Mouse (Mus musculus): Measurements from ENCODE around the gene Ctrb1. TPM values are rescaled to one million over a fixed set of nuclear protein-coding genes. Genes with fewer than 3 reads are reported as not detected.
A peak's percentile ranks its signal among the peaks of the same experiment; 100 is the strongest.

The Ctrb1 gene
- polyA plus RNA-seq, 1 experiment from 2014 or later: not detected

DNA sequence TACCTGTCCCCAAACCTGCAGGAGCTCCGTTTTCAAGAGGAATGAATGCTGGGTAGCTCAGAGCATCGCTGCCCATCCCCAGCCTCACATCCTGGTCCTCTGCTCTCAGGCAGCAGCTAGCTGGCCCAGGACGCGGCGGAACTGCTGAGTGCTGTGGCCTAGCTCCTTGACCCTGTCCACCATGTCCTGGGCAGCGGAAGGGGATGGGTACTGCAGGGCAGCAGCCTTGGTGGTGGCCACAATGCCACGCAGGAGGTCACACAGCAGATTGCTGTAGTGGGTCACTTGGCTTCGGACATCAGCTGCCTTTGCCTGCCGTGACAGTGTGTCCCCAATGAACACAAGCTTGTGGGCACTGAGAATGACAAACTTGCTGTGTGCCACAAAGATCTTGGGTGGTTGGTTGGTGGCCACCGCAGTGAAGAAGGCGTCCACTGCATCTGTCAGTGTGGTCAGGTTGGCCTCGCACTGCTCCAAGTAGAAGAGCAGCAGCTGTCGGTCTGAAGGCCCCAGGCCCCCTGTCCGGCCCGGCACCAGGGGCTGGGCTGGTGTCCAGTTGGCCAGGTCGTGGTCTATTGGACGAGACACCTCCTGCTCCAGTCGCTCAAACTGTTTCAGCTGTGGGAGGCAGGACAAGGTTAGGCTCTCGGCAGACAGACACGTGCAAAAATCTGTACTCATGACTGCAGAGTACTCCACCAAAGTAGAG lies 20.1 kb upstream of the Ctrb1 start:
- no peaks in the 10 kb centered on the region for H3K4me1 ChIP-seq (ENCODE audit: insufficient read depth, low read depth, low read length)
- no peak for ATAC-seq
- H3K9me3 ChIP-seq (ENCODE audit: low read length): no peaks in the 10 kb centered on the region
- no peak overlapping the region for H3K9ac ChIP-seq (replicated peaks; ENCODE audit: low read depth)
- peaks cover 22% of the 10 kb centered on the region for H3K36me3 ChIP-seq (ENCODE audit: insufficient read depth, low read length)
- no peak for DNase-seq (ENCODE audit: low spot score)
- H3K4me3 ChIP-seq (ENCODE audit: low read depth, low read length): no peak overlapping the region
- TF ChIP-seq CTCF (IDR thresholded peaks at IDR 0.05) (no peak), EP300 (IDR thresholded peaks at IDR 0.05) (no peak)
- H3K27ac ChIP-seq (ENCODE audit: low read length): no peak overlapping the region
- H3K4me2 ChIP-seq (replicated peaks; ENCODE audit: low read depth, low read length): no peak overlapping the region
- H3K27me3 ChIP-seq (replicated peaks; ENCODE audit: insufficient read depth, low read length): no peaks in the 10 kb centered on the region
- 87% methylated on average over 20 of the region's 20 CpGs for WGBS

DNA sequence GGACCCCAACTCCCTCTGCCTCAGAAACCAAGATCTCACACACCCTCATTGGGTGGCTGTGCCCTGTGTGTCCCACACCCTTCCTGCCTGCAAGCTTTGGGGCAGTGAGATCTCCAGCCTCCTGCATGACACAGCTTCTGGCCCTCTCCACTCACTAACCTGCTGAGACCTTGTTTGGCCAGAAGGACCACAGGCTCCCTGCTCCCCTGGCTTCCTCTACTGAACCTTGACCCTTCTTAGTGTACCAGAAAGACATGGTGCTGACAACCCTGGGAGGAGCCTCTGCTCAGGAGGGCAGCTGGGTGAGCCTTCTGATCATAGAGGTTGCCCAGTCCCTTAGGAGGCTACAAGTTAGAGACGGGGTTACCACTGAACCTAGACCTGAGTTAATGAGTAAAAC lies 18.4 kb upstream of the Ctrb1 start:
- 100% methylated on average over 1 of the region's 1 CpGs for WGBS
- DNase-seq (ENCODE audit: low spot score) (no peak), ATAC-seq (no peak)
- TF ChIP-seq EP300 (IDR thresholded peaks at IDR 0.05): no peak
- TF ChIP-seq CTCF (IDR thresholded peaks at IDR 0.05): no peak
- Histone ChIP-seq H3K9ac (replicated peaks; ENCODE audit: low read depth) (no peak overlapping the region), H3K27ac (ENCODE audit: low read length) (no peak overlapping the region), H3K4me3 (ENCODE audit: low read depth, low read length) (no peak overlapping the region), H3K36me3 (ENCODE audit: insufficient read depth, low read length) (peaks cover 15% of the 10 kb centered on the region), H3K4me1 (ENCODE audit: insufficient read depth, low read depth, low read length) (peaks cover 3% of the 10 kb centered on the region; the same call in 1 of the 2 replicates), H3K4me2 (replicated peaks; ENCODE audit: low read depth, low read length) (no peak overlapping the region), H3K9me3 (ENCODE audit: low read length) (no peaks in the 10 kb centered on the region), H3K27me3 (replicated peaks; ENCODE audit: insufficient read depth, low read length) (no peaks in the 10 kb centered on the region)

DNA sequence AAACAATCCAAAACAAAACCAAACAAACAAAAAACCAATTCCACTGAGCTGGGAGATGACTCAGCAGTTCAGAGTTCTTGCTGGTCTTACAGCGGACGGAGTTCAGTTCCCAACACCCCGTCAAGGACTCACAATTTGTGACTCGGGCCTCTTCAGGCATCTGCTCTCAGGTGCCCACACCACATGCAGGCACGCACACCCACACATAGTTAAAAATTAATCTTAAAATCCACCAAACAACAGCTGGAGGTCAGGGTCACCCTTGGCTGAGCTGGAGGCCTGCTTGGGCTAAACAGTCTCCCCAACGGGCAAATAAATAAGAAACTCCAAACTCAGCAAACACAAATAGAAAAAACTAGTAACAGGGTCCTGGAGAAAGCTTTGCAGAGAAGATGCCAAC lies 17.5 kb upstream of the Ctrb1 start:
- H3K27ac ChIP-seq (ENCODE audit: low read length): no peak overlapping the region
- H3K9ac ChIP-seq (replicated peaks; ENCODE audit: low read depth): no peak overlapping the region
- H3K4me3 ChIP-seq (ENCODE audit: low read depth, low read length): no peak overlapping the region
- H3K36me3 ChIP-seq (ENCODE audit: insufficient read depth, low read length): peaks cover 15% of the 10 kb centered on the region
- ATAC-seq (no peak), DNase-seq (ENCODE audit: low spot score) (no peak)
- no peak overlapping the region for H3K4me2 ChIP-seq (replicated peaks; ENCODE audit: low read depth, low read length)
- H3K4me1 ChIP-seq (ENCODE audit: insufficient read depth, low read depth, low read length): peaks cover 3% of the 10 kb centered on the region; the same call in 1 of the 2 replicates
- H3K27me3 ChIP-seq (replicated peaks; ENCODE audit: insufficient read depth, low read length): no peaks in the 10 kb centered on the region
- no peaks in the 10 kb centered on the region for H3K9me3 ChIP-seq (ENCODE audit: low read length)
- WGBS: 63% methylated on average over 6 of the region's 6 CpGs
- TF ChIP-seq EP300 (IDR thresholded peaks at IDR 0.05) (no peak), CTCF (IDR thresholded peaks at IDR 0.05) (no peak)

DNA sequence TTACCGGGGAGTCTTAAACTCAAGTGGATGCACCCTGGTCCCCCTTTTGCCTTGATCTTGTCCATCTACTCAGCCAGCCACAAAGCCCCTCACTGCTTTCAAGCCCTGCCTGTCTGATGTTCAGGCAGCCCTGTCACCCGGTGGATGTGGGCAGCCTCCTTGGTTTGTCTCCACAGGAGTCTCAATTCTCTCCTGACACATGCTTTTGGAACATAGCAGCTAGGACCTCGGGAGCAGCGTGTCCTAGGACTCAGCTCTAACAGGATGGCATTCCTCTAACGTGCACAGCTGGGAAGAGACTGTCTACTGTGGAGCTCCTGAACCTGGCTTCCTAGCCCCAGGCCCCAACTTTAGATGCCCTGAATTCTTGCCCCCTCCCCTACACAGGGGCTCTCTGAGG lies 14.9 kb upstream of the Ctrb1 start:
- no peaks in the 10 kb centered on the region for H3K27me3 ChIP-seq (replicated peaks; ENCODE audit: insufficient read depth, low read length)
- TF ChIP-seq EP300 (IDR thresholded peaks at IDR 0.05) (no peak), CTCF (IDR thresholded peaks at IDR 0.05) (no peak)
- no peaks in the 10 kb centered on the region for H3K9me3 ChIP-seq (ENCODE audit: low read length)
- WGBS: 53% methylated on average over 5 of the region's 5 CpGs
- peaks cover 8% of the 10 kb centered on the region; the same call in 1 of the 2 replicates for H3K36me3 ChIP-seq (ENCODE audit: insufficient read depth, low read length)
- H3K27ac ChIP-seq (ENCODE audit: low read length): 0 out of 2 replicates have a peak overlapping the region, but pooled peaks have one; percentile 15
- H3K4me1 ChIP-seq (ENCODE audit: insufficient read depth, low read depth, low read length): peaks cover 3% of the 10 kb centered on the region; the same call in 1 of the 2 replicates
- no peak overlapping the region for H3K4me3 ChIP-seq (ENCODE audit: low read depth, low read length)
- no peak overlapping the region for H3K4me2 ChIP-seq (replicated peaks; ENCODE audit: low read depth, low read length)
- ATAC-seq: no peak; the same call in 1 of the 2 replicates
- H3K9ac ChIP-seq (replicated peaks; ENCODE audit: low read depth): no peak overlapping the region
- DNase-seq (ENCODE audit: low spot score): no peak

DNA sequence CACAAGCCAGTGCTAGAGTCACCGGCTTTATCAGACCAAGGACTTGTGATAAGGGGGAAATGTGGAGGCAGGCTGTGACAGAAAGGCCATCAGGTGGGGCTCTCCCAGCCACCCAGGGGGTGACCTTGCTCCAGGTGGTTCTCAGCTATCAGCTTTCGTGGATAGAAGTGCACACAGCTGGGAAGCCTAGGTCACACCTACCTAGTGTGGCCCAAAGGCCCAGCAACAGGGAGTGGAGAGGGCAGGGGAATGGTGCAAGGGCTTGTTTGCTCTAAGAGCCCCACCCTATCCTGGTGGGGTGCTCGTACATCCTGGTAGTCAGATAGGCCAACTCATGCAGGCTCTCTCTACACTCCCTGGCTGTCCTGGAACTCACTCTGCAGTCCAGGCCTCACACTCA lies 14.4 kb upstream of the Ctrb1 start:
- 26% methylated on average over 3 of the region's 3 CpGs for WGBS
- H3K9ac ChIP-seq (replicated peaks; ENCODE audit: low read depth): no peak overlapping the region
- peaks cover 3% of the 10 kb centered on the region; the same call in 1 of the 2 replicates for H3K4me1 ChIP-seq (ENCODE audit: insufficient read depth, low read depth, low read length)
- DNase-seq (ENCODE audit: low spot score): peak; percentile 35
- H3K36me3 ChIP-seq (ENCODE audit: insufficient read depth, low read length): 0 out of 2 replicates have a peak, but pooled peaks cover 4% of the 10 kb centered on the region
- no peak overlapping the region for H3K4me3 ChIP-seq (ENCODE audit: low read depth, low read length)
- no peak overlapping the region for H3K4me2 ChIP-seq (replicated peaks; ENCODE audit: low read depth, low read length)
- TF ChIP-seq EP300 (IDR thresholded peaks at IDR 0.05) (no peak), CTCF (IDR thresholded peaks at IDR 0.05) (no peak)
- H3K9me3 ChIP-seq (ENCODE audit: low read length): no peaks in the 10 kb centered on the region
- no peak overlapping the region for H3K27ac ChIP-seq (ENCODE audit: low read length)
- ATAC-seq: peak; percentile 74
- no peaks in the 10 kb centered on the region for H3K27me3 ChIP-seq (replicated peaks; ENCODE audit: insufficient read depth, low read length)

DNA sequence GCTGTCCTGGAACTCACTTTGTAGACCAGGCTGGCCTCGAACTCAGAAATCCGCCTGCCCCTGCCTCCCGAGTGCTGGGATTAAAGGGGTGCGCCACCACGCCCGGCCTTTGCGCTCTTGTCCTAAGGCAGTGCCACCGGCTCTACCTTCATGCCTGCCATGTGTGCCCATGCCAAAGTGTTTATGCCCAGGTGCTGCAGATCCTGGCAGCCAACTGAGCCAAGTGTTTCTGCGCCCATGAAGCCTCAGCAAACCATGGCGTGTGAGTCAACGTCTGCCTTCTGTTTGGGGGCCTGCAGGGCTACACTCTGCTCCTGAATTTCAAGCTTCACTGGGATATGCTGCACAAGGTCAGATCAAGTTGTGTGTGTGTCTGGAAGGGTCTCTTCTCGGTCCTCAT lies 13.8 kb upstream of the Ctrb1 start:
- Histone ChIP-seq H3K36me3 (ENCODE audit: insufficient read depth, low read length) (no peaks in the 10 kb centered on the region), H3K4me1 (ENCODE audit: insufficient read depth, low read depth, low read length) (peaks cover 3% of the 10 kb centered on the region; the same call in 1 of the 2 replicates), H3K9ac (replicated peaks; ENCODE audit: low read depth) (no peak overlapping the region), H3K27me3 (replicated peaks; ENCODE audit: insufficient read depth, low read length) (no peaks in the 10 kb centered on the region), H3K9me3 (ENCODE audit: low read length) (no peaks in the 10 kb centered on the region), H3K27ac (ENCODE audit: low read length) (no peak overlapping the region), H3K4me2 (replicated peaks; ENCODE audit: low read depth, low read length) (no peak overlapping the region), H3K4me3 (ENCODE audit: low read depth, low read length) (no peak overlapping the region)
- no peak for DNase-seq (ENCODE audit: low spot score)
- no peak for ATAC-seq
- no peak for TF ChIP-seq CTCF (IDR thresholded peaks at IDR 0.05)
- no peak for TF ChIP-seq EP300 (IDR thresholded peaks at IDR 0.05)
- 90% methylated on average over 12 of the region's 12 CpGs for WGBS

All from lung, postnatal 0 days (tissue).